Mouse (Mus musculus): Measurements from ENCODE around the gene Hey2. TPM values are rescaled to one million over a fixed set of nuclear protein-coding genes. Genes with fewer than 3 reads are reported as not detected.

Gene Hey2
- 0.63 and 0.69 TPM in 2 replicates for polyA plus RNA-seq (2012; rRNA removed)

GRCm38 (mm10) chr10:30842643-30843437, at the start of gene Hey2:
Gene Hey2, minus strand, starts transcription at chr10:30842801.

GRCm38 (mm10) chr10:30802681-30803586, 39.7 kb downstream of the Hey2 start, which contains the start of gene Ncoa7:
Gene Ncoa7, minus strand, starts transcription at chr10:30803326.

Other genes starting within 250 kb of the Hey2 start
- 4.9 and 5.7 TPM in 2 replicates for gene Trmt11, start 242.1 kb downstream of the Hey2 start, polyA plus RNA-seq (2012; rRNA removed)
- 5.4 and 6.6 TPM in 2 replicates for gene Hint3, start 213.2 kb downstream of the Hey2 start, polyA plus RNA-seq (2012; rRNA removed)
- gene Ncoa7, start 39.5 kb downstream of the Hey2 start, polyA plus RNA-seq (2012; rRNA removed): 9.0 and 9.9 TPM in 2 replicates

Data from liver, embryonic 14 days (tissue).